Mouse (Mus musculus) megakaryocyte, embryonic 14.5 days (primary cell): Measurements from ENCODE around the gene Gm13285.
"Not testable (repeated sequence)": the region's sequence is repeated elsewhere in the genome, so short reads cannot be mapped to it uniquely, and the experiment has no call there.

Experiments
- FLI1 ChIP-seq: IDR thresholded peaks from 2 replicates; pipeline ENCODE4 v1.6.1; 2012; ENCODE audit warnings: low read length, inconsistent platforms, mixed read lengths
- GATA1 ChIP-seq: IDR thresholded peaks from 3 replicates; pipeline ENCODE4 v1.6.1; 2012; ENCODE audit warnings: mixed read lengths, low read length, inconsistent platforms, borderline replicate concordance

- not testable (repeated sequence) for TF ChIP-seq GATA1, FLI1
Observed at GRCm38 (mm10) chr4:88773534-88773933, 25.9 kb upstream of the Gm13285 start, which contains the start of gene Gm13290.
